Mouse (Mus musculus): ENCODE results near the gene Atp5d. TPM values are rescaled to one million over a fixed set of nuclear protein-coding genes. Genes with fewer than 3 reads are reported as not detected.

Atp5d gene
- polyA plus RNA-seq, 1 experiment from 2014 or later, result 475 TPM

- DNase-seq (ENCODE audit: low spot score) (no peak), ATAC-seq (ENCODE audit: low read depth) (no peak)
- WGBS, result 90% methylated on average over 2 of the region's 2 CpGs
- Histone ChIP-seq H3K27me3 (replicated peaks; ENCODE audit: control insufficient read depth, insufficient read depth, low read length) (no peaks in the 10 kb centered on the region), H3K9ac (ENCODE audit: low read depth, low read length) (no peak overlapping the region), H3K4me2 (ENCODE audit: low read depth, low read length) (no peak overlapping the region), H3K9me3 (ENCODE audit: control insufficient read depth, low read length) (no peaks in the 10 kb centered on the region), H3K27ac (replicated peaks; ENCODE audit: low read depth, low read length) (no peak overlapping the region), H3K36me3 (ENCODE audit: control insufficient read depth, insufficient read depth, low read length) (peaks cover 68% of the 10 kb centered on the region), H3K4me3 (ENCODE audit: low read depth, low read length) (no peak overlapping the region), H3K4me1 (ENCODE audit: control insufficient read depth, insufficient read depth, low read length) (peaks cover 15% of the 10 kb centered on the region)
These were observed 16.8 kb upstream of the Atp5d start for GRCm38 (mm10) chr10:80121639-80122038.

DNA sequence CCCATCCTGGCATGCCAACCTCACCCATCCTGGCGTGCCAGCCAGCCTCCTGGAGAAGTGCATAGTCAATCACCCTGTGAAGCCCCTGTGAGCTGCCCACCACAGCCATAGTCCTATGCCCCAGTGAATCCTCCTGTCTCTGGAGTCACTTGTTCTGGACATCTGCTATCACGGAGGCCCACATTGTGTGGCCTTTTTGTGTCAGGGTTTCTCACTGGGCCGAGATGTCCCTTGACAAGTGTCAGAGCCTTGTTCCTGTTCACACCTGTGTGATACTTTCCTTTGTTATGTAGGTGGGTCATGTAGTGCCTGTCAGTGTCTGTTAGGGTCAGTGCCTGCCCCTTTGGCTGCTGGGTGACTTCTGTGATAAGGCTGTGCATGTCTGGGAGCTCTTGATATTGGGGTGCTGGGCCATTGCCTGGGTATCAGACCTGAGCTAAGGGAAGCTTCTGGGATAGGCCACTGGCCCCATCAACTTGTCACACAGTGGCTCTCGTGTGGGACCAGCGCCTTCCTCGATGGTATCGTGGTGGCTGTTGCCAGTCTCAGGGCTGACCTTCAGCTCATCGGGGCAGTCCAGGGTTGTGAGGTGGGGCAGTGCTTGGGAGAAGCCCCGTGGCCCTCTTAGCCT lies 14.4 kb upstream of the Atp5d start:
- no peaks in the 10 kb centered on the region for H3K27me3 ChIP-seq (replicated peaks; ENCODE audit: control insufficient read depth, insufficient read depth, low read length)
- ATAC-seq (ENCODE audit: low read depth) (no peak), DNase-seq (ENCODE audit: low spot score) (no peak)
- H3K4me2 ChIP-seq (ENCODE audit: low read depth, low read length), result no peak overlapping the region
- H3K4me1 ChIP-seq (ENCODE audit: control insufficient read depth, insufficient read depth, low read length), result no peaks in the 10 kb centered on the region
- H3K9ac ChIP-seq (ENCODE audit: low read depth, low read length), result no peak overlapping the region
- no peak overlapping the region for H3K4me3 ChIP-seq (ENCODE audit: low read depth, low read length)
- H3K36me3 ChIP-seq (ENCODE audit: control insufficient read depth, insufficient read depth, low read length), result peaks cover 84% of the 10 kb centered on the region
- H3K9me3 ChIP-seq (ENCODE audit: control insufficient read depth, low read length), result no peaks in the 10 kb centered on the region
- 95% methylated on average over 9 of the region's 9 CpGs for WGBS
- H3K27ac ChIP-seq (replicated peaks; ENCODE audit: low read depth, low read length), result no peak overlapping the region

DNA sequence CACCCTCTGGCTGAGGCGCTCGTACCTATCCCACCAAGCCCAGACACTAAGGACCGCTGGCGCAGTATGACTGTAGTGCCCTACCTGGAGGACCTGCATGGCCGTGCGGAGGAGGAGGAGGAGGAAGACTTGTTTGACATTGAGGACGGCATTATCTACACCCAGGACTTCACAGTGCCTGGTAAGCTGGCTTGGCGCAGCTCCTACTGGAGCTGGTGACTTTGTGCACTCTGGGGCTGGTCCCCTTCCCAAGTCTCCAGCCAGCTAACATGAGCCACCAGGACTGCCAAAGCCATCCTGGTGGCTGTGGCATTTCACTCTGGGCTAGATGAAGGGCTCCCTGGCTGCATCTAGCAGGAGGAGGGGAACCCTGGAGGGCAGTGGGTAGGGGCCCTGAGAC lies 10.5 kb upstream of the Atp5d start:
- no peaks in the 10 kb centered on the region for H3K27me3 ChIP-seq (replicated peaks; ENCODE audit: control insufficient read depth, insufficient read depth, low read length)
- ATAC-seq (ENCODE audit: low read depth), result no peak
- H3K9ac ChIP-seq (ENCODE audit: low read depth, low read length), result no peak overlapping the region
- WGBS, result 94% methylated on average over 8 of the region's 8 CpGs
- no peak overlapping the region for H3K27ac ChIP-seq (replicated peaks; ENCODE audit: low read depth, low read length)
- DNase-seq (ENCODE audit: low spot score), result no peak
- H3K9me3 ChIP-seq (ENCODE audit: control insufficient read depth, low read length), result no peaks in the 10 kb centered on the region
- no peak overlapping the region for H3K4me3 ChIP-seq (ENCODE audit: low read depth, low read length)
- no peaks in the 10 kb centered on the region for H3K4me1 ChIP-seq (ENCODE audit: control insufficient read depth, insufficient read depth, low read length)
- H3K4me2 ChIP-seq (ENCODE audit: low read depth, low read length), result no peak overlapping the region
- H3K36me3 ChIP-seq (ENCODE audit: control insufficient read depth, insufficient read depth, low read length), result peaks cover 92% of the 10 kb centered on the region

GRCm38 (mm10) chr10:80129846-80130245 lies 8.6 kb upstream of the Atp5d start:
- Histone ChIP-seq H3K27me3 (replicated peaks; ENCODE audit: control insufficient read depth, insufficient read depth, low read length) (no peaks in the 10 kb centered on the region), H3K4me2 (ENCODE audit: low read depth, low read length) (no peak overlapping the region), H3K9ac (ENCODE audit: low read depth, low read length) (no peak overlapping the region), H3K27ac (replicated peaks; ENCODE audit: low read depth, low read length) (no peak overlapping the region), H3K4me1 (ENCODE audit: control insufficient read depth, insufficient read depth, low read length) (no peaks in the 10 kb centered on the region), H3K36me3 (ENCODE audit: control insufficient read depth, insufficient read depth, low read length) (peaks cover 89% of the 10 kb centered on the region), H3K9me3 (ENCODE audit: control insufficient read depth, low read length) (no peaks in the 10 kb centered on the region), H3K4me3 (ENCODE audit: low read depth, low read length) (no peak overlapping the region)
- ATAC-seq (ENCODE audit: low read depth), result no peak
- WGBS, result 94% methylated on average over 3 of the region's 9 CpGs
- no peak for DNase-seq (ENCODE audit: low spot score)

GRCm38 (mm10) chr10:80130403-80131031 lies 7.9 kb upstream of the Atp5d start:
- no peak overlapping the region for H3K4me2 ChIP-seq (ENCODE audit: low read depth, low read length)
- H3K36me3 ChIP-seq (ENCODE audit: control insufficient read depth, insufficient read depth, low read length), result peaks cover 82% of the 10 kb centered on the region
- 82% methylated on average over 18 of the region's 18 CpGs for WGBS

GRCm38 (mm10) chr10:80131316-80131951 lies 7.0 kb upstream of the Atp5d start:
- 16% methylated on average over 40 of the region's 55 CpGs for WGBS
- no peaks in the 10 kb centered on the region for H3K4me1 ChIP-seq (ENCODE audit: control insufficient read depth, insufficient read depth, low read length)
- 0 out of 2 replicates have a peak, but pooled peaks cover 3% of the 10 kb centered on the region for H3K9me3 ChIP-seq (ENCODE audit: control insufficient read depth, low read length)
- peaks cover 80% of the 10 kb centered on the region for H3K36me3 ChIP-seq (ENCODE audit: control insufficient read depth, insufficient read depth, low read length)
- no peak overlapping the region; the same call in 1 of the 2 replicates for H3K27ac ChIP-seq (replicated peaks; ENCODE audit: low read depth, low read length)
- peak overlapping the region; percentile 42 for H3K4me2 ChIP-seq (ENCODE audit: low read depth, low read length)
- peak overlapping the region; percentile 49; the same call in 1 of the 2 replicates for H3K9ac ChIP-seq (ENCODE audit: low read depth, low read length)
- peaks cover 9% of the 10 kb centered on the region; the same call in 1 of the 2 replicates for H3K27me3 ChIP-seq (replicated peaks; ENCODE audit: control insufficient read depth, insufficient read depth, low read length)
- peak; percentile 26; the same call in 1 of the 2 replicates for ATAC-seq (ENCODE audit: low read depth)
- peak overlapping the region; percentile 19 for H3K4me3 ChIP-seq (ENCODE audit: low read depth, low read length)
- DNase-seq (ENCODE audit: low spot score), result no peak

More at GRCm38 (mm10) chr10:80130403-80131031, 7.9 kb upstream of the Atp5d start:
- Histone ChIP-seq H3K27me3 (replicated peaks; ENCODE audit: control insufficient read depth, insufficient read depth, low read length) (no peaks in the 10 kb centered on the region), H3K9ac (ENCODE audit: low read depth, low read length) (no peak overlapping the region), H3K4me1 (ENCODE audit: control insufficient read depth, insufficient read depth, low read length) (no peaks in the 10 kb centered on the region), H3K9me3 (ENCODE audit: control insufficient read depth, low read length) (no peaks in the 10 kb centered on the region), H3K27ac (replicated peaks; ENCODE audit: low read depth, low read length) (no peak overlapping the region), H3K4me3 (ENCODE audit: low read depth, low read length) (no peak overlapping the region)
- DNase-seq (ENCODE audit: low spot score), result no peak
- no peak for ATAC-seq (ENCODE audit: low read depth)

DNA sequence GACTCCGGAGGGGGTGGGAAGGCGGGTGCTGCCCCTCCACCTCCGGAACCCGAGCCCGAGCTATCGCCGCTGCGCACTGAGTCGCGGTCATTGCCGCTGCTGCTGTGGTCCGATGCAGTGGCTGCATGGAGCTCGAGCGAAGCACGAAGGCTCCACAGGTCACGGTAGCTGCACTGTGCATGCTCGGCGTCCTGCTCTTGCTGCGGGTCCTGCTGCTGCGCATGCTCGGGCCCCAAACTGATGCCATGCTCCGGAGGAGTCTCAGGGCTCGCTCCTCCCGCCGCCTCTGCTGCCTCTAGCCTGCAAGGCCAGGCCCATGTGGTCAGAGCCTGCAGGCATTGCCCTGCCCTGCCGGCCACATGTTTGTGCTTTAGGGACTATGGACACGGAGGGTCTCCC lies 6.5 kb upstream of the Atp5d start:
- peak overlapping the region; percentile 49; the same call in 1 of the 2 replicates for H3K9ac ChIP-seq (ENCODE audit: low read depth, low read length)
- H3K27me3 ChIP-seq (replicated peaks; ENCODE audit: control insufficient read depth, insufficient read depth, low read length), result peaks cover 14% of the 10 kb centered on the region
- 0 out of 2 replicates have a peak, but pooled peaks cover 3% of the 10 kb centered on the region for H3K9me3 ChIP-seq (ENCODE audit: control insufficient read depth, low read length)
- no peak for DNase-seq (ENCODE audit: low spot score)
- peak; percentile 11; the same call in 1 of the 2 replicates for ATAC-seq (ENCODE audit: low read depth)
- H3K4me1 ChIP-seq (ENCODE audit: control insufficient read depth, insufficient read depth, low read length), result peaks cover 4% of the 10 kb centered on the region
- H3K27ac ChIP-seq (replicated peaks; ENCODE audit: low read depth, low read length), result no peak overlapping the region
- 35% methylated on average over 11 of the region's 27 CpGs for WGBS
- peaks cover 75% of the 10 kb centered on the region for H3K36me3 ChIP-seq (ENCODE audit: control insufficient read depth, insufficient read depth, low read length)
- peak overlapping the region; percentile 19 for H3K4me3 ChIP-seq (ENCODE audit: low read depth, low read length)
- peak overlapping the region; percentile 42 for H3K4me2 ChIP-seq (ENCODE audit: low read depth, low read length)

- H3K4me1 ChIP-seq (ENCODE audit: control insufficient read depth, insufficient read depth, low read length), result peaks cover 17% of the 10 kb centered on the region
- H3K4me2 ChIP-seq (ENCODE audit: low read depth, low read length), result no peak overlapping the region
- H3K27me3 ChIP-seq (replicated peaks; ENCODE audit: control insufficient read depth, insufficient read depth, low read length), result peaks cover 24% of the 10 kb centered on the region
- H3K36me3 ChIP-seq (ENCODE audit: control insufficient read depth, insufficient read depth, low read length), result peaks cover 61% of the 10 kb centered on the region
- ATAC-seq (ENCODE audit: low read depth) (no peak), DNase-seq (ENCODE audit: low spot score) (no peak)
- no peak overlapping the region for H3K27ac ChIP-seq (replicated peaks; ENCODE audit: low read depth, low read length)
- WGBS, result 73% methylated on average over 8 of the region's 8 CpGs
- 0 out of 2 replicates have a peak, but pooled peaks cover 3% of the 10 kb centered on the region for H3K9me3 ChIP-seq (ENCODE audit: control insufficient read depth, low read length)
- H3K9ac ChIP-seq (ENCODE audit: low read depth, low read length), result no peak overlapping the region; the same call in 1 of the 2 replicates
- H3K4me3 ChIP-seq (ENCODE audit: low read depth, low read length), result no peak overlapping the region
These were observed 5.1 kb upstream of the Atp5d start for GRCm38 (mm10) chr10:80133226-80133849.

Data from embryonic facial prominence, embryonic 14.5 days (tissue).